Mouse (Mus musculus) hindbrain, embryonic 14.5 days (tissue): ENCODE data around the gene Olfr1424. TPM values are rescaled to one million over a fixed set of nuclear protein-coding genes. Genes with fewer than 3 reads are reported as not detected.

Source experiments
- ATAC-seq: fragments of 200-750 bp; cut with Nextera tagmentation; 2 replicates; pipeline ENCODE4 v1.8.0; 2017; ENCODE audit warnings: moderate number of reproducible peaks, mild to moderate bottlenecking, moderate TSS enrichment, moderate library complexity; ENCODE audit not compliant: low FRiP score
- DNase-seq: peaks from one replicate; pipeline ENCODE4 v3.0.0-alpha.2; 2015; ENCODE audit warnings: low spot score
- H3K27ac ChIP-seq: fragments of 300-500 bp; sonication (generic); 2 replicates; pipeline ENCODE4 v1.5.1; 2014; ENCODE audit warnings: mild to moderate bottlenecking, moderate library complexity
- H3K27me3 ChIP-seq: fragments of 300-500 bp; sonication (generic); 2 replicates; pipeline ENCODE4 v1.6.1; 2014; ENCODE audit warnings: mild to moderate bottlenecking, low read length, mixed read lengths; ENCODE audit not compliant: control insufficient read depth, insufficient read depth
- H3K36me3 ChIP-seq: fragments of 300-500 bp; sonication (generic); replicated peaks from 2 replicates; pipeline ENCODE4 v1.6.1; 2014; ENCODE audit not compliant: control insufficient read depth, insufficient read depth
- H3K4me1 ChIP-seq: fragments of 300-500 bp; sonication (generic); replicated peaks from 2 replicates; pipeline ENCODE4 v1.6.1; 2014; ENCODE audit warnings: antibody characterized with exemption, low read length, mixed read lengths; ENCODE audit not compliant: control insufficient read depth, insufficient read depth
- H3K4me2 ChIP-seq: fragments of 300-500 bp; sonication (generic); replicated peaks from 2 replicates; pipeline ENCODE4 v1.6.1; 2014; ENCODE audit warnings: mild to moderate bottlenecking, moderate library complexity
- H3K4me3 ChIP-seq: fragments of 300-500 bp; sonication (generic); replicated peaks from 2 replicates; pipeline ENCODE4 v1.5.1; 2014; ENCODE audit warnings: mild to moderate bottlenecking, low read length
- H3K9ac ChIP-seq: fragments of 300-500 bp; sonication (generic); 2 replicates; pipeline ENCODE4 v1.6.1; 2014
- H3K9me3 ChIP-seq: fragments of 300-500 bp; sonication (generic); 2 replicates; pipeline ENCODE4 v1.6.1; 2016; ENCODE audit warnings: low read length; ENCODE audit not compliant: control insufficient read depth
- WGBS: fragments of 180-500 bp; shearing (Covaris S2); extraction: QIAGEN DNeasy Blood & Tissue Kit; methylation state at CpG from one replicate; pipeline ENCODE4 v1.1.7; 2014; 5-methylcytosine and 5-hydroxymethylcytosine counted together
- polyA plus RNA-seq: library from polyadenylated mRNA; unstranded; fragments of >200 nt; fragmentation: Nextera tagmentation; extraction: Ambion mirVana; gene quantifications from 2 replicates; pipeline ENCODE4 v1.2.1, GENCODE M21; 2014

The Olfr1424 gene
- polyA plus RNA-seq, 1 experiment from 2014 or later, result not detected

DNA sequence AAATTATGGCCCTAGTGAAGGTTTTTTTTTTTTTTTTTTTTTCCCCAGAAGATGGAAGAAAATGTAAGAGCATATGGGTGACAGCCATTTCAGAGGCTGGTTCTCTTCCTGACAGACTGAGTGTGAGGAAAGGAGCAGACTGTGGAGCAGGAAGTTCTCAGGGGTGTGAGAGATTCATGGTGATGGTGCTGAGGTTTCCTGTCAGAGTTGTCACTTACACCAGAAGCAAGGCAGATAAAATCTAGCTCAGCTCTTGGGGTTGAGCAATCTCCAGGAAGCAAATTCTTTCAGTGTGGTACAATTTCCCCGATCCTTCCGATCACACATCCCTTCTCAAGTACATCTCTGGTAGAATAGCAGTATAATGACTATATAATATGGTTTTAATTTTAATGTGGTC, 35.9 kb downstream of the Olfr1424 start:
- H3K4me2 ChIP-seq, result no peak overlapping the region
- H3K27ac ChIP-seq, result no peak overlapping the region
- no peak overlapping the region for H3K9ac ChIP-seq
- no peaks in the 10 kb centered on the region for H3K27me3 ChIP-seq
- no peaks in the 10 kb centered on the region for H3K36me3 ChIP-seq
- H3K4me3 ChIP-seq, result no peak overlapping the region
- ATAC-seq (no peak), DNase-seq (no peak)
- 92% methylated on average over 2 of the region's 2 CpGs for WGBS
- H3K4me1 ChIP-seq, result no peaks in the 10 kb centered on the region
- H3K9me3 ChIP-seq, result no peaks in the 10 kb centered on the region

DNA sequence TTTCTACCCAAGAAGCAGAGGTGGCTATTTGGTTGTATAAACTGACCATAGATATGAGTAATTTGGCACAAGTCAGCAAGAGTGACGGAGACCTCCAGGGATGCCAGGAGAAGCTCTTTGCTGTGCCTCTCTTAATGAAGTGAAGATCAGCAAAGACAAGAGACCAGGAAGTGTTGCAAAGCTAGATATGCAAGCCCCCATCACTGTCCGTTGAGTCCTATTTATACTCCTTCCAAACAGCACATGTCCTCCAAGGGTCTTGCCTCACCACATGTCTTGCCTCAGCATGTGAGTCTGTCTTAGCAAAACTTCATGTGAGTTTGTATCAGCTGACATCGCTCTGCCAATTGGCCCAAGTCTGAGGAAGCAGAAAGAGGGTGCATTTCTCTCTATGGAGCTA, 37.1 kb downstream of the Olfr1424 start:
- 96% methylated on average over 3 of the region's 3 CpGs for WGBS
- no peak overlapping the region for H3K4me3 ChIP-seq
- H3K27me3 ChIP-seq, result no peaks in the 10 kb centered on the region
- H3K4me1 ChIP-seq, result no peaks in the 10 kb centered on the region
- no peak overlapping the region for H3K9ac ChIP-seq
- DNase-seq (no peak), ATAC-seq (no peak)
- H3K36me3 ChIP-seq, result no peaks in the 10 kb centered on the region
- no peaks in the 10 kb centered on the region for H3K9me3 ChIP-seq
- no peak overlapping the region for H3K27ac ChIP-seq
- no peak overlapping the region for H3K4me2 ChIP-seq

DNA sequence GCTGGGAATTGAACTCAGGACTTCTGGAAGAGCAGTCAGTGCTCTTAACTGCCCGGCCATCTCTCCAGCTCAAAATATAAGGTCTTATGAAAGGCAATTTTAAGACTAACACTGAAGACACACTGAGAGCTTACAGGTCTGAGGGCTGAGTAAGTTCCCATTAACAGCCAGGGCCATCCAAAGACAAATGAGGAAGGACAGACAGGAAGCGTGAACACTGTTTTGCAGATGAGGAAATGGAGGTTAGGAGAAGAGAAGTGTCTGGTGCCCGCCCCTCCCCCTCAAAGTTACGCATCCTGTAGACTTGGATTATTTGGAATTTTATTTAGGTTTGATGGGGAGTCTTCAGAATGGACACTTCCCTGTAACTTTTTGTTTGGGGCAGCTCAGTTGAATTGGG, 38.3 kb downstream of the Olfr1424 start:
- Histone ChIP-seq H3K9ac (no peak overlapping the region), H3K4me1 (no peaks in the 10 kb centered on the region), H3K4me3 (no peak overlapping the region), H3K27me3 (no peaks in the 10 kb centered on the region), H3K27ac (no peak overlapping the region), H3K4me2 (no peak overlapping the region), H3K9me3 (no peaks in the 10 kb centered on the region), H3K36me3 (no peaks in the 10 kb centered on the region)
- no peak for ATAC-seq
- no peak for DNase-seq
- WGBS, result 88% methylated on average over 4 of the region's 4 CpGs

DNA sequence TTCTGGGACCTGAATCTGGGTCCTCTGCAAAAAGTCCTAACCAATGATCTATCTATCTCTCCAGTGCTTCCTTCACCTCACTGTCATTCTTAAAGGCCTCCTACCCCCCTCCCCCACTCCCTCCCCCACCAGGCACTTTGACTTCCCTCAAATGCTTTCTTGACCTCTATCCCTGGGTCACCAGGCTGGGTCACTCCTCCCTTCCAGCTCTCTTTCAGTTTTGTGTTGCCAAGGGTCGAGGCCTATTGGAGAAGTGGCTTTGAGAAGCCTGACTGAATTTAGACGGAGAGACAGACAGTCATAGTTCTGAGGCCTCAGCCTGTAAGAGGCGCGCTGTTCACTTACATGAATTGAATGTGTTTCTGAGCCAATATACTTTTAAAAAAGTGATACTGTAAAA, 46.3 kb downstream of the Olfr1424 start:
- ATAC-seq (no peak), DNase-seq (no peak)
- Histone ChIP-seq H3K27me3 (no peaks in the 10 kb centered on the region), H3K36me3 (no peaks in the 10 kb centered on the region), H3K4me2 (no peak overlapping the region), H3K9ac (no peak overlapping the region), H3K4me3 (no peak overlapping the region), H3K27ac (no peak overlapping the region), H3K4me1 (no peaks in the 10 kb centered on the region), H3K9me3 (no peaks in the 10 kb centered on the region)
- WGBS, result 44% methylated on average over 4 of the region's 4 CpGs

DNA sequence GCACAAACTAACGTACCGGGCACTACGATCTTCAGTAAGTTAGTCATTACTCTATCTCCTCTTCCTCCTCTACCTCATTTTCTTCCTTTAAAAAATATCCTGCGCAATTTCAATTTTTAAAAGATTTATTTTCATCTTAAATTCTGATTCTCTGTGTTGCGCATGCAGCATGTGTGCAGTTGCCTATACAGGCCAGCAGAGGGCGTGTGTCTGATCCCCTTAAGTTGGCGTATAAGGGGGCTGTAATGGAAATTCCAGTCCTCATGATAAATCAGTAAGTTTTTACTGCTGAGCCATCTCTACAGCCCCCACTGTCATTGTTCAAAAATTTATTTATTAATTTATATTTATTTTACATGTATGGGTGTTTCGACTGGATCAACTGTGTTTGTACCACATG, 46.8 kb downstream of the Olfr1424 start:
- no peaks in the 10 kb centered on the region for H3K27me3 ChIP-seq
- no peak overlapping the region for H3K9ac ChIP-seq
- no peak for DNase-seq
- 71% methylated on average over 8 of the region's 8 CpGs for WGBS
- no peak for ATAC-seq
- no peaks in the 10 kb centered on the region for H3K36me3 ChIP-seq
- no peaks in the 10 kb centered on the region for H3K4me1 ChIP-seq
- H3K4me2 ChIP-seq, result no peak overlapping the region
- no peak overlapping the region for H3K4me3 ChIP-seq
- H3K9me3 ChIP-seq, result no peaks in the 10 kb centered on the region
- H3K27ac ChIP-seq, result no peak overlapping the region

DNA sequence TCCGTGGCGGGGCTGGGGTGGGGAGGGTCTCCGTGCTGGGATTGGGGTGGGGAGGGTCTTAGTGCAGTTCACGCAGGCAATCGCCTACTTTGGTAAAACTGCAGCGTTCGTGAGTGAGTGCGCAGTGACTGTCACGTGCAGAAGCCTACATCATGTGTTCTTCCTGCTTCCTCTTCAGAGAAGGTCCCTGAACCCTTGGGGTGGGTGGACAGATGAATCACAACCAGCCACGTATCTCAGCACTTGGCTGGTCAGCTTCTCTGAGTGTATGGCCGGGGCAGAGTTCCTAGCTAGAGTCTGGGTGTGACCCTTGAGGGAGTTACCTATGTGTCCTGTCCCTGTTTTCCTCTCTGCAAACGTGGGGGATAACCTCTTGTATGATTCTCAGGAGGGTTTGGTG, 49.3 kb downstream of the Olfr1424 start:
- peak overlapping the region; percentile 51 for H3K4me3 ChIP-seq
- no peaks in the 10 kb centered on the region for H3K27me3 ChIP-seq
- H3K4me1 ChIP-seq, result no peaks in the 10 kb centered on the region
- no peaks in the 10 kb centered on the region for H3K9me3 ChIP-seq
- H3K36me3 ChIP-seq, result no peaks in the 10 kb centered on the region
- WGBS, result under 1% methylated on average over 12 of the region's 12 CpGs
- no peak overlapping the region for H3K27ac ChIP-seq
- H3K9ac ChIP-seq, result peak overlapping the region; percentile 34; the same call in 1 of the 2 replicates
- ATAC-seq, result no peak
- DNase-seq, result peak; percentile 32
- H3K4me2 ChIP-seq, result peak overlapping the region; percentile 76

DNA sequence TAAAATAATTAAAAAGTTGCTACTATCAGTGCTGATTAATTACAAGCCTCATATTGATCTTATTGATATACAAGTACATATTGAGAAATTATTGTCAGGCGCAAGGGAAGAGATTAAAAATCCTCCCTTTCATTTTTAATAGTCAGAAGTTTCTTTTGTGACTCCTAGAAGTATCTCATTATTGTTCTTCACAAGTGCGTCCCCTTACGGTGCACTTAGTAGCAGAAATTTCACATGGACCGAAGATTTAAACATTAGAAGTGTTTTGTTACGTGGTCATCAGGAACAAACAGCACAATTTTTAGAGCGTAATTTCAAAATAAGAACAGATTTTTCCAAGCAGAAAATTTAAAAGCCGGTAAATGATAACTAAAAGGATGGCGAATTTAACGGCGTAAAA, 49.9 kb downstream of the Olfr1424 start:
- Histone ChIP-seq H3K36me3 (no peaks in the 10 kb centered on the region), H3K9me3 (no peaks in the 10 kb centered on the region), H3K4me2 (peak overlapping the region; percentile 76), H3K27ac (no peak overlapping the region), H3K27me3 (no peaks in the 10 kb centered on the region), H3K4me1 (no peaks in the 10 kb centered on the region), H3K9ac (peak overlapping the region; percentile 34; the same call in 1 of the 2 replicates), H3K4me3 (peak overlapping the region; percentile 51)
- DNase-seq, result peak; percentile 50
- 1% methylated on average over 10 of the region's 10 CpGs for WGBS
- ATAC-seq, result no peak

DNA sequence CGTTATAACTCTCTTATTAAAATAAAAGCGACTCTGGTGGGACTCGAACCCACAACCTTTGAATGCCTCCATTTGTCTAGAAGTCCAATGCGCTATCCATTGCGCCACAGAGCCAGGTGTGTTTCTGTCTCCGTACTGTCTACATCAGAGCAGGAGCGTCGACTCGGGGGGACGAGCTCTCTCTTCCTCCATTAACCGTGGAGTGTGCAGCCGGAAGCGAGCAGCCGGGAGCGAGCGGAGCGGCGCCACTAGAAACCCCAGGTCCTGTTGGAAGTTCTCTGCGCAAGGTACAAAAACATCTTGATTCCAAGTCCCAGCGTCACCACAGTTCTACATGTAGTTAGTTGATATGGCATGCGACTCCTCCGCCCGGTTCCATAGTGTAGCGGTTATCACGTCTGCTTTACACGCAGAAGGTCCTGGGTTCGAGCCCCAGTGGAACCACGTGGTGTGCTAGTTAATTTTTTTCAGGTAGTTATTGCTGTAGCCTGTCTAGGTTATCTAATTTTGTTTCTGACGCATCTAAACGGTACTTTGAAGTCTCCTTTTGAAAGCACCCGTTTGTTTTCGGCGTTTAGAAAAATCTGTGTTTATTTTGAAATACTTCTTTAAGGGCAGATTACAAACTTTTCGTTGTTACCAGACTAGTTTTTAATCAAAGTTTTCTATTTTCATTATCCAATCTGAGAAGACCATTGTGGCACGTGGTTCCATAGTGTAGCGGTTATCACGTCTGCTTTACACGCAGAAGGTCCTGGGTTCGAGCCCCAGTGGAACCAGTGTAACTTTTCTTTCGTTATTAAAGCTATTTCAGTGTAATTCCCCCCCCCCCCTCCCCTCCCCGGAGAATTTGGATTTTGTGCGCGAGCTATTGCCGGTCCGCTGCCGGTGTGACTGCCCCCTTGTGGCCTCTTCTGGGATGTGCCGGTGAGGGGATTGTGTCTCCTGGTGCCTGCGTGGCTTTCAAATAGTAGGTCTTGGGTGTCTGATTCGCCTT, 50.6 kb downstream of the Olfr1424 start:
- under 1% methylated on average over 49 of the region's 49 CpGs for WGBS
- no peaks in the 10 kb centered on the region for H3K27me3 ChIP-seq
- H3K9ac ChIP-seq, result peak overlapping the region; percentile 74
- H3K4me2 ChIP-seq, result peak overlapping the region; percentile 76
- H3K36me3 ChIP-seq, result no peaks in the 10 kb centered on the region
- H3K4me3 ChIP-seq, result peak overlapping the region; percentile 51
- DNase-seq, result peak; percentile 98
- peak overlapping the region; percentile 60 for H3K27ac ChIP-seq
- H3K4me1 ChIP-seq, result no peaks in the 10 kb centered on the region; the same call in 1 of the 2 replicates
- no peaks in the 10 kb centered on the region for H3K9me3 ChIP-seq
- peak; percentile 88 for ATAC-seq

DNA sequence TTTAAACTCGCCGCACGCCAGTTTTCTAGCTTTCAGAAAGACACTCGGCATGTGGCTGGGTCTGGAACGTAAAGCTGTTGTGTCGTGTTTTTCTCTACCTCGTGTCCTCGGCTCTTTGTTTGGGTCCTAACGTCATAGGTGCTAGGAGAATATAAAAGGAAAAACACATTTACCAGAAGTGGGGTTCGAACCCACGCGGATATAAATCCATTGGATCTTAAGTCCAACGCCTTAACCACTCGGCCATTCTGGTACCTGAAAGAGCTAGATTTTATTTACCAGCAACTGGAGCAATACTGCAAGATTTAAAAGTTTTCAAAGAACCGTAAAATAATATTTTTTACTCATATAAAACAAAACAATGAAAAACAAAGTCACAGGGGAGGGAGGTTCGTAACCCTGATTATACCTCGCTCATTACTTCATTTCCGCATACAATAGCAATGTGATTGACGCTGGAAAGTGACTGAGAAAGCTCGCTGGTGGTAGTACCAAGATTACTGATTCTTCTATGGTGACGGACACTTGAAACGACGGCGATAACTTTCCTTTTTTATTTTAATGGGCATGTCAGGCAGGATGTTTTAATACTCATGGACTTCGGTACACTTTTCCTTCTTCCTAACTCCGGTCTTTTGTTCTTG, 51.4 kb downstream of the Olfr1424 start:
- under 1% methylated on average over 26 of the region's 26 CpGs for WGBS
- H3K9ac ChIP-seq, result peak overlapping the region; percentile 74
- H3K27ac ChIP-seq, result peak overlapping the region; percentile 86
- no peaks in the 10 kb centered on the region for H3K27me3 ChIP-seq
- peak overlapping the region; percentile 76 for H3K4me2 ChIP-seq
- H3K9me3 ChIP-seq, result no peaks in the 10 kb centered on the region
- peak; percentile 97 for DNase-seq
- ATAC-seq, result peak; percentile 53
- no peaks in the 10 kb centered on the region; the same call in 1 of the 2 replicates for H3K4me1 ChIP-seq
- peak overlapping the region; percentile 51 for H3K4me3 ChIP-seq
- H3K36me3 ChIP-seq, result no peaks in the 10 kb centered on the region
